Mouse (Mus musculus): ENCODE measurements around the gene Jak1. TPM values are rescaled to one million over a fixed set of nuclear protein-coding genes. Genes with fewer than 3 reads are reported as not detected.

Gene Jak1
- polyA plus RNA-seq, 1 experiment from 2014 or later, result 53.2 TPM

DNA sequence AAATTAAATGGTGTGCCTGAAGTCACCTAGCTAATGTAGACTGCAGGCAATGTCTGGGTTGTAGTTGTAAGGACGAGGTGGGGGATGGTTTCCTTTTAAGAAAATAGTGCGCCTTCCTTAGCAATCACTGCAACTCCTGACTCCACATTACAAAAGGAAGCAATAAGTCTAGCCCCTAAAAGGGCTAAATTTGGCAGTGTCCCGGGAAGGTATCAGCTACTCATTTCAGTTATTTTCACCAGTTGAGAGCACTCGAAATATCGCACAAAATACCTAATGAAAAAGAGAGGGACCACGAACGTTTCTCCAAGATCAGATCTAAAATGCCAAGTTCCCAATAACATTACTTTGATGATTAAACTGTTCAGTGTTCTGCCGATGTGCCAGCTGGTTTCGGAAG lies 28.6 kb upstream of the Jak1 start:
- Histone ChIP-seq H3K4me2 (peak overlapping the region; percentile 97), H3K9me3 (replicated peaks) (no peaks in the 10 kb centered on the region), H3K27ac (no peak overlapping the region), H3K27me3 (no peaks in the 10 kb centered on the region), H3K36me3 (no peaks in the 10 kb centered on the region), H3K9ac (no peak overlapping the region; the same call in 1 of the 2 replicates), H3K4me1 (replicated peaks) (peaks cover 17% of the 10 kb centered on the region), H3K4me3 (peak overlapping the region; percentile 56)
- WGBS, result 55% methylated on average over 9 of the region's 9 CpGs
- no peak for ATAC-seq (replicated peaks; ENCODE audit: insufficient number of reproducible peaks, insufficient read depth, low FRiP score, low read depth)

- Histone ChIP-seq H3K4me1 (replicated peaks) (peaks cover 17% of the 10 kb centered on the region), H3K4me2 (peak overlapping the region; percentile 97), H3K4me3 (peak overlapping the region; percentile 56), H3K9me3 (replicated peaks) (no peaks in the 10 kb centered on the region), H3K36me3 (no peaks in the 10 kb centered on the region), H3K27me3 (no peaks in the 10 kb centered on the region), H3K9ac (peak overlapping the region; percentile 63), H3K27ac (peak overlapping the region; percentile 69)
- peak; percentile 45 for ATAC-seq (replicated peaks; ENCODE audit: insufficient number of reproducible peaks, insufficient read depth, low FRiP score, low read depth)
- WGBS, result 3% methylated on average over 49 of the region's 49 CpGs
Measured at GRCm38 (mm10) chr4:101292736-101293541, 27.9 kb upstream of the Jak1 start.

DNA sequence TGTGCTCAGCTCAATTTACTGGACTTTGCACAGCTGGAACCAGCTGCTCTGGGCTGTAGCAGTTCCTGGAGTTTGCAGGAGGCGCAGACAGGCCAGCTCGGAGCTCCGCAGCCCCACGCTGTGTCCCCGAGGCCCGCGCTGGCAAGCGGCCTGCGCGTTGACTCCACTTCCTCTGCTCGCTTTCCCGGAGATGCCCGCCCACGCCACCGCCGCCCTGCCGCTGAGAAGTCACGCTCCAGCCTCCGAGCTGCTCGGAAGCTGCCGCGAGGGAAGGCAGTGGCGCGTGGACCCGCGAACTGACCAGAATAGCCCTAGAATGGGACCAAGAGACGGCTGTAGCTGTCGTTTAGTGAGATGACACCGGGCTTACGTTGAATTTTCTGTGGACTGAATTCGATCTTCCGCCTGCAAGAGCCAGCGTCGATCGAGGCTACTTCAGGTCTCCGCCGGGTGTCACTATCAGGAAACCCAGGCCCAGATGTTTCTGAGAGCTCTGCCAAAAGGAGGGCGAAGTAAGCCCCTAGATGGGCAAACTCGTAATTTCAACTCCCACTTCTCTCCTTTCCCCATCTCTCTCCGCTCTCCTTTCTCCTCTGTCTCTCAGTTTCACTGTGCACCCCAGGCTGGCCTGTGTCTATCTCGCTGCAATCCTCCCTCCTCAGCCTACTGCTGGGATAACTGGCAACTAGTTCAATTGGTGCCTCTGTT lies 27.1 kb upstream of the Jak1 start:
- Histone ChIP-seq H3K4me3 (peak overlapping the region; percentile 56), H3K4me2 (peak overlapping the region; percentile 97), H3K4me1 (replicated peaks) (peaks cover 17% of the 10 kb centered on the region), H3K36me3 (no peaks in the 10 kb centered on the region), H3K27ac (peak overlapping the region; percentile 69), H3K9ac (peak overlapping the region; percentile 63), H3K9me3 (replicated peaks) (no peaks in the 10 kb centered on the region), H3K27me3 (no peaks in the 10 kb centered on the region)
- 1% methylated on average over 41 of the region's 41 CpGs for WGBS
- ATAC-seq (replicated peaks; ENCODE audit: insufficient number of reproducible peaks, insufficient read depth, low FRiP score, low read depth), result peak; percentile 85

GRCm38 (mm10) chr4:101288292-101288691 lies 23.2 kb upstream of the Jak1 start:
- ATAC-seq (replicated peaks; ENCODE audit: insufficient number of reproducible peaks, insufficient read depth, low FRiP score, low read depth), result no peak
- Histone ChIP-seq H3K27ac (no peak overlapping the region), H3K4me2 (no peak overlapping the region), H3K4me1 (replicated peaks) (peaks cover 17% of the 10 kb centered on the region), H3K9me3 (replicated peaks) (no peaks in the 10 kb centered on the region), H3K9ac (no peak overlapping the region), H3K36me3 (no peaks in the 10 kb centered on the region), H3K4me3 (no peak overlapping the region), H3K27me3 (no peaks in the 10 kb centered on the region)
- WGBS, result 87% methylated on average over 11 of the region's 11 CpGs

DNA sequence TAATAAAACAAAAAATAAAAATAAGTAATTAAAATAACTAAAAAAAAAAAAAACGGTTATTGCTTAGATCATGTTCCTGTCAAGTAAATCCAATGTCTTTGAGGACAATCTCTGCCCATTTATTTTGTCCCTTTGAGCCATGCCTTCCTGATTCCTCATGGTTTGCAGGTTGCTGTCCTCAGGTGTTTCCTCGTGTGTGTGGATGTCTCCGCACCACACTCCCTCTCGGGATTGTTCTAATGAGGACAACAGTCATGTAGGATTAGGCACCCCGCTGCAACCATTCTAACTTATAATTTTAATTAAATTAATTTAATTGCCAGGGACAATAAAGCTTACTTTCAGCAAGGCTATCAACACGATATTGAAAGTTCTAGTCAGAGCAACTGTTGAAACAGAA lies 21.5 kb upstream of the Jak1 start:
- no peak overlapping the region for H3K9ac ChIP-seq
- ATAC-seq (replicated peaks; ENCODE audit: insufficient number of reproducible peaks, insufficient read depth, low FRiP score, low read depth), result no peak
- no peaks in the 10 kb centered on the region for H3K9me3 ChIP-seq (replicated peaks)
- H3K27me3 ChIP-seq, result no peaks in the 10 kb centered on the region
- H3K4me1 ChIP-seq (replicated peaks), result 0 out of 2 replicates have a peak, but pooled peaks cover 2% of the 10 kb centered on the region
- H3K4me2 ChIP-seq, result no peak overlapping the region
- H3K36me3 ChIP-seq, result no peaks in the 10 kb centered on the region
- H3K27ac ChIP-seq, result no peak overlapping the region
- no peak overlapping the region for H3K4me3 ChIP-seq
- WGBS, result 87% methylated on average over 6 of the region's 6 CpGs

- H3K4me3 ChIP-seq, result no peak overlapping the region
- no peak overlapping the region for H3K9ac ChIP-seq
- ATAC-seq (replicated peaks; ENCODE audit: insufficient number of reproducible peaks, insufficient read depth, low FRiP score, low read depth), result no peak
- H3K4me2 ChIP-seq, result no peak overlapping the region
- no peaks in the 10 kb centered on the region for H3K27me3 ChIP-seq
- H3K4me1 ChIP-seq (replicated peaks), result 0 out of 2 replicates have a peak, but pooled peaks cover 2% of the 10 kb centered on the region
- WGBS, result 65% methylated on average over 2 of the region's 2 CpGs
- no peaks in the 10 kb centered on the region for H3K36me3 ChIP-seq
- H3K9me3 ChIP-seq (replicated peaks), result no peaks in the 10 kb centered on the region
- no peak overlapping the region for H3K27ac ChIP-seq
Measured at GRCm38 (mm10) chr4:101285906-101286432, 20.9 kb upstream of the Jak1 start.

GRCm38 (mm10) chr4:101283938-101284337 lies 18.9 kb upstream of the Jak1 start:
- H3K9ac ChIP-seq, result no peak overlapping the region
- no peaks in the 10 kb centered on the region for H3K9me3 ChIP-seq (replicated peaks)
- H3K36me3 ChIP-seq, result no peaks in the 10 kb centered on the region
- no peak overlapping the region for H3K4me3 ChIP-seq
- H3K4me2 ChIP-seq, result no peak overlapping the region
- 0 out of 2 replicates have a peak, but pooled peaks cover 2% of the 10 kb centered on the region for H3K4me1 ChIP-seq (replicated peaks)
- H3K27ac ChIP-seq, result no peak overlapping the region
- no peaks in the 10 kb centered on the region for H3K27me3 ChIP-seq
- 34% methylated on average over 4 of the region's 4 CpGs for WGBS
- no peak for ATAC-seq (replicated peaks; ENCODE audit: insufficient number of reproducible peaks, insufficient read depth, low FRiP score, low read depth)

DNA sequence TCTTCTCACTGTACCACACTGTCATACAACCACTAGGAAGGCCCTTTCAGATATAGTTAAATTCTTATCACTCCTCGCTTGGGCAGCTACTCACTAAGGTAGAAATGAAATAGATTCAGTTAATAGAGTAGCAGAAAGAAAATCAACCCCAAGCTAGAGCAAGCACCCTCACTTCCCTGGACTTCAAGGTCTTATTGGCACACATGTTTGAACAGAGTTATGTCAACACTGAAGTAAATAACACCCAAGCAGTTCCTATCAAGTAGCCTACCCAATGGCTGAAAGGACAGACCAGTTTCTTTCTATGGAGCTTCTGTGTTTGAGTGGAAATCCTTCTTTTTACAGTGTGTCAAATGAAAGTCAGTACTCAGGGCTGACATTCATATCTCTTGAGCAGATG lies 17.2 kb upstream of the Jak1 start:
- no peak for ATAC-seq (replicated peaks; ENCODE audit: insufficient number of reproducible peaks, insufficient read depth, low FRiP score, low read depth)
- H3K9ac ChIP-seq, result no peak overlapping the region
- H3K9me3 ChIP-seq (replicated peaks), result no peaks in the 10 kb centered on the region
- 0 out of 2 replicates have a peak, but pooled peaks cover 2% of the 10 kb centered on the region for H3K4me1 ChIP-seq (replicated peaks)
- 76% methylated on average over 1 of the region's 1 CpGs for WGBS
- H3K4me3 ChIP-seq, result no peak overlapping the region
- H3K4me2 ChIP-seq, result no peak overlapping the region
- no peaks in the 10 kb centered on the region for H3K36me3 ChIP-seq
- H3K27me3 ChIP-seq, result no peaks in the 10 kb centered on the region
- no peak overlapping the region for H3K27ac ChIP-seq

- H3K27ac ChIP-seq, result no peak overlapping the region
- no peaks in the 10 kb centered on the region for H3K36me3 ChIP-seq
- no peak overlapping the region for H3K9ac ChIP-seq
- H3K4me3 ChIP-seq, result no peak overlapping the region
- no peaks in the 10 kb centered on the region for H3K9me3 ChIP-seq (replicated peaks)
- H3K27me3 ChIP-seq, result no peaks in the 10 kb centered on the region
- H3K4me2 ChIP-seq, result no peak overlapping the region
- 0 out of 2 replicates have a peak, but pooled peaks cover 2% of the 10 kb centered on the region for H3K4me1 ChIP-seq (replicated peaks)
- 74% methylated on average over 2 of the region's 2 CpGs for WGBS
- no peak for ATAC-seq (replicated peaks; ENCODE audit: insufficient number of reproducible peaks, insufficient read depth, low FRiP score, low read depth)
Measured at GRCm38 (mm10) chr4:101280119-101280518, 15.0 kb upstream of the Jak1 start.

DNA sequence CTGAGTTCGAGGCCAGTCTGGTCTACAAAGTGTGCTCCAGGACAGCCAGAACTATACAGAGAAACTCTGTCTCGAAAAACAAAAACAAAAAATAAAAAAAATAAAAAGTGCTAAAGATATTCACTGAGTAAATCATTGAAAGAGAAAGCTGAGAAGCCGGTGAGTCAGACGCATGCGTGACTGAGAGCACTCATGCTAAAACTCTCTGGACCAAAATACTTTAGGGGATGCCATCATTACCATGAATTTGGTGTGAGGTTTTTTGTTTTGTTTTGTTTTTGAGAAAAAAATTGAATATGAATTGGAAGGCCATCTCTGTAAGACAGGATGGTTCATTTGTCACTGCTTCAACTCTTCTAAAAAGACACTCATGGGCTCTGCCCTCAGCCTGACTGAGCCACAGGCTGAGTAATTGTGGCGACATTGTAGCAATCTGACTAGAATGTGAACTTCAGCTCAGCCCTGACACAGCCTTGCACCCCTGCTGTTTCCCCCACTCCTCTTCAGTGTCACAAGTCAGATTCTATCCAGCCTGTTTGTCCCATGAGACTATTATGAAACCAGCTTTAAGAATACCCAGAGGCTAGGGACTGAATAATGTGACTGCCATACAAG lies 11.5 kb upstream of the Jak1 start:
- H3K27ac ChIP-seq, result no peak overlapping the region
- no peaks in the 10 kb centered on the region for H3K9me3 ChIP-seq (replicated peaks)
- H3K27me3 ChIP-seq, result no peaks in the 10 kb centered on the region
- no peaks in the 10 kb centered on the region for H3K4me1 ChIP-seq (replicated peaks)
- no peak overlapping the region for H3K4me2 ChIP-seq
- WGBS, result 74% methylated on average over 6 of the region's 6 CpGs
- H3K9ac ChIP-seq, result no peak overlapping the region
- H3K4me3 ChIP-seq, result no peak overlapping the region
- ATAC-seq (replicated peaks; ENCODE audit: insufficient number of reproducible peaks, insufficient read depth, low FRiP score, low read depth), result no peak
- no peaks in the 10 kb centered on the region for H3K36me3 ChIP-seq

DNA sequence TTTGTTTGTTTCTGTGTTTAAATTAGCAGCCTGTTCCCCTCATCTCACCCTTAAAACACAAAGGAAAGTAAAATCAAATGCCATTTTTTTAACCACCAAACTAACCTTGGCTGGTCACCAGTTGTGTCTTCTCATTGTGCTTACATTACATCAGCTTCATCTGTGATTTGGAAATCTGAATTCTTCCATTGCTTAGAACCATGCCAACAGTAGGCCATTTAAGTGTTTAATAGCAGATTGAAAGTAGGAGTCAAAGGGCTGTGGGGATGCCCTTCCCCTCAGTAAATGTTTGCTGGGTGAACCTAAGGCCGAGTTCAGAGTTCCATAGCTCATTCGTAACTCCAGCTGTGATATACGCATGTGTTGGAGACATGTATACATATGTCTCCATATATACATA lies 10.8 kb upstream of the Jak1 start:
- no peak overlapping the region for H3K9ac ChIP-seq
- no peaks in the 10 kb centered on the region for H3K4me1 ChIP-seq (replicated peaks)
- no peak overlapping the region for H3K4me3 ChIP-seq
- H3K27ac ChIP-seq, result no peak overlapping the region
- 87% methylated on average over 3 of the region's 3 CpGs for WGBS
- H3K9me3 ChIP-seq (replicated peaks), result no peaks in the 10 kb centered on the region
- no peak overlapping the region for H3K4me2 ChIP-seq
- ATAC-seq (replicated peaks; ENCODE audit: insufficient number of reproducible peaks, insufficient read depth, low FRiP score, low read depth), result no peak
- no peaks in the 10 kb centered on the region for H3K36me3 ChIP-seq
- H3K27me3 ChIP-seq, result no peaks in the 10 kb centered on the region
